Mouse (Mus musculus): ENCODE measurements around the gene Akap8.

DNA sequence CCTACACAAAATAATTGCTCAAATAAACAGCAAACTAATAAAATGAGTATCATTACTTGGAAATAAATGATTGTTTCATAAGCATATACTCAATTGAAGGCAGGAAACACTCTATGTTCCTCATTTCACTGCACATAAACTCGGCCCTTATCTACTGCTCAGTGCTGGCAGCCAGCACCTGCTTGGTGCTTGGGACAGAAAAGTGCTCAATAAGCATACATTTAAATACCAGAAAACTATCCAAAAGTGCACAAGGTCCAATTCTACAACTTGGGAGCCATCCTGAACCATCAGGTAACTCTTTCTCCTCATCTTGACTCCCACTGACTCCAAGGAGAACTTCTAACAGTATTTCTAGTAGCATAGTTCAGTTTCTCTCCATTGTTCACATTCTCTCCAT is 53.4 kb downstream of the Akap8 start:
- TF ChIP-seq POLR2A (IDR thresholded peaks at IDR 0.05; ENCODE audit: insufficient read length, low read depth) (no peak), CEBPB (IDR thresholded peaks at IDR 0.05; ENCODE audit: insufficient read depth, poor library complexity, severe bottlenecking) (no peak)

All from myocyte (in vitro differentiated cells).